Mouse (Mus musculus) liver, postnatal 0 days (tissue): ENCODE measurements around the gene Gpr176. TPM values are rescaled to one million over a fixed set of nuclear protein-coding genes. Genes with fewer than 3 reads are reported as not detected.

Experiments
- ATAC-seq: fragments of 200-750 bp; cut with Nextera tagmentation; 2 replicates; pipeline ENCODE4 v1.8.0; 2017; ENCODE audit warnings: mild to moderate bottlenecking, moderate library complexity
- DNase-seq: peaks from one replicate; pipeline ENCODE4 v3.0.0-alpha.2; 2016
- H3K27ac ChIP-seq: fragments of 300-500 bp; sonication (generic); 2 replicates; pipeline ENCODE4 v1.5.1; 2014; ENCODE audit warnings: antibody characterized with exemption, moderate library complexity, mild to moderate bottlenecking, low read depth
- H3K27me3 ChIP-seq: fragments of 300-500 bp; sonication (generic); 2 replicates; pipeline ENCODE4 v1.6.1; 2014; ENCODE audit warnings: low read length, control low read depth, mixed read lengths; ENCODE audit not compliant: insufficient read depth
- H3K36me3 ChIP-seq: fragments of 300-500 bp; sonication (generic); replicated peaks from 2 replicates; pipeline ENCODE4 v1.6.1; 2014; ENCODE audit warnings: mild to moderate bottlenecking, control low read depth, low read length, moderate library complexity, mixed read lengths; ENCODE audit not compliant: insufficient read depth
- H3K4me1 ChIP-seq: fragments of 300-500 bp; sonication (generic); 2 replicates; pipeline ENCODE4 v1.6.1; 2014; ENCODE audit warnings: antibody characterized with exemption, mild to moderate bottlenecking, control low read depth; ENCODE audit not compliant: insufficient read depth
- H3K4me2 ChIP-seq: fragments of 300-500 bp; sonication (generic); 2 replicates; pipeline ENCODE4 v1.6.1; 2014; ENCODE audit warnings: low read depth, mild to moderate bottlenecking, low read length, moderate library complexity, mixed read lengths
- H3K4me3 ChIP-seq: fragments of 300-500 bp; sonication (generic); 2 replicates; pipeline ENCODE4 v1.5.1; 2014; ENCODE audit warnings: low read depth, low read length
- H3K9ac ChIP-seq: fragments of 300-500 bp; sonication (generic); replicated peaks from 2 replicates; pipeline ENCODE4 v1.6.1; 2014; ENCODE audit warnings: mild to moderate bottlenecking, moderate library complexity
- H3K9me3 ChIP-seq: fragments of 300-500 bp; sonication (generic); 2 replicates; pipeline ENCODE4 v1.6.1; 2016; ENCODE audit warnings: mild to moderate bottlenecking, control low read depth, low read length, mixed read lengths
- CTCF ChIP-seq: sonication (generic); IDR thresholded peaks from 2 replicates; pipeline ENCODE4 v1.5.1; 2016; ENCODE audit warnings: antibody characterized with exemption, low read depth
- EP300 ChIP-seq: IDR thresholded peaks from 2 replicates; pipeline ENCODE4 v1.6.1; 2016; ENCODE audit warnings: antibody characterized with exemption, low read depth, mild to moderate bottlenecking
- WGBS: fragments of 180-500 bp; shearing (Covaris S2); extraction: QIAGEN DNeasy Blood & Tissue Kit; methylation state at CpG from one replicate; pipeline ENCODE4 v1.1.7; 2014; ENCODE audit not compliant: insufficient replicate concordance; 5-methylcytosine and 5-hydroxymethylcytosine counted together
- polyA plus RNA-seq: library from polyadenylated mRNA; unstranded; fragments of >200 nt; fragmentation: Nextera tagmentation; extraction: Ambion mirVana; gene quantifications from 2 replicates; pipeline ENCODE4 v1.2.1, GENCODE M21; 2015

Gpr176 gene
- polyA plus RNA-seq, 1 experiment from 2014 or later = 0.05 TPM

- Histone ChIP-seq H3K9me3 (no peaks in the 10 kb centered on the region), H3K27me3 (no peaks in the 10 kb centered on the region), H3K27ac (no peak overlapping the region), H3K36me3 (no peaks in the 10 kb centered on the region), H3K4me3 (no peak overlapping the region), H3K4me1 (no peaks in the 10 kb centered on the region), H3K4me2 (no peak overlapping the region), H3K9ac (no peak overlapping the region)
- ATAC-seq (no peak), DNase-seq (no peak)
- 81% methylated on average over 9 of the region's 9 CpGs for WGBS
- no peak for TF ChIP-seq EP300
- no peak for TF ChIP-seq CTCF
Measured at GRCm38 (mm10) chr2:118288326-118289065, 84.7 kb downstream of the Gpr176 start.

- Histone ChIP-seq H3K9me3 (no peaks in the 10 kb centered on the region), H3K9ac (no peak overlapping the region), H3K36me3 (no peaks in the 10 kb centered on the region), H3K27ac (no peak overlapping the region), H3K4me1 (no peaks in the 10 kb centered on the region), H3K27me3 (no peaks in the 10 kb centered on the region), H3K4me3 (no peak overlapping the region), H3K4me2 (no peak overlapping the region)
- ATAC-seq (no peak), DNase-seq (no peak)
- WGBS = 73% methylated on average over 4 of the region's 4 CpGs
- TF ChIP-seq EP300 = no peak
- TF ChIP-seq CTCF = no peak
Measured at GRCm38 (mm10) chr2:118287678-118288077, 85.5 kb downstream of the Gpr176 start.

GRCm38 (mm10) chr2:118282467-118282866 lies 90.8 kb downstream of the Gpr176 start:
- DNase-seq (no peak), ATAC-seq (no peak)
- H3K4me1 ChIP-seq = no peaks in the 10 kb centered on the region
- no peaks in the 10 kb centered on the region for H3K9me3 ChIP-seq
- TF ChIP-seq EP300 (no peak), CTCF (no peak)
- H3K4me3 ChIP-seq = no peak overlapping the region
- no peak overlapping the region for H3K4me2 ChIP-seq
- WGBS = 75% methylated on average over 3 of the region's 3 CpGs
- no peak overlapping the region for H3K27ac ChIP-seq
- H3K36me3 ChIP-seq = no peaks in the 10 kb centered on the region
- no peaks in the 10 kb centered on the region for H3K27me3 ChIP-seq
- H3K9ac ChIP-seq = no peak overlapping the region

- ATAC-seq = no peak
- DNase-seq = no peak
Measured at GRCm38 (mm10) chr2:118278249-118278648, 95.0 kb downstream of the Gpr176 start.

GRCm38 (mm10) chr2:118271606-118272005 lies 101.6 kb downstream of the Gpr176 start:
- Histone ChIP-seq H3K4me2 (no peak overlapping the region), H3K4me3 (no peak overlapping the region), H3K4me1 (0 out of 2 replicates have a peak, but pooled peaks cover 5% of the 10 kb centered on the region), H3K36me3 (no peaks in the 10 kb centered on the region), H3K9ac (no peak overlapping the region), H3K27me3 (no peaks in the 10 kb centered on the region), H3K27ac (no peak overlapping the region), H3K9me3 (no peaks in the 10 kb centered on the region)
- DNase-seq = no peak
- ATAC-seq = no peak
- 85% methylated on average over 10 of the region's 10 CpGs for WGBS
- no peak for TF ChIP-seq EP300
- no peak for TF ChIP-seq CTCF

More at GRCm38 (mm10) chr2:118278249-118278648, 95.0 kb downstream of the Gpr176 start:
- Histone ChIP-seq H3K4me2 (no peak overlapping the region), H3K9ac (no peak overlapping the region), H3K9me3 (no peaks in the 10 kb centered on the region), H3K27ac (no peak overlapping the region), H3K4me1 (no peaks in the 10 kb centered on the region), H3K27me3 (no peaks in the 10 kb centered on the region), H3K4me3 (no peak overlapping the region), H3K36me3 (no peaks in the 10 kb centered on the region)
- TF ChIP-seq CTCF (no peak), EP300 (no peak)
- WGBS = 73% methylated on average over 8 of the region's 8 CpGs

- Histone ChIP-seq H3K4me3 (no peak overlapping the region), H3K4me1 (0 out of 2 replicates have a peak, but pooled peaks cover 6% of the 10 kb centered on the region), H3K27me3 (no peaks in the 10 kb centered on the region), H3K36me3 (no peaks in the 10 kb centered on the region), H3K27ac (no peak overlapping the region), H3K9me3 (no peaks in the 10 kb centered on the region), H3K4me2 (no peak overlapping the region), H3K9ac (no peak overlapping the region)
- 85% methylated on average over 14 of the region's 14 CpGs for WGBS
- DNase-seq (no peak), ATAC-seq (no peak)
- TF ChIP-seq EP300 (no peak), CTCF (no peak)
Measured at GRCm38 (mm10) chr2:118270213-118270612, 103.0 kb downstream of the Gpr176 start.

GRCm38 (mm10) chr2:118263914-118264201 lies 109.4 kb downstream of the Gpr176 start:
- Histone ChIP-seq H3K9ac (no peak overlapping the region), H3K9me3 (no peaks in the 10 kb centered on the region), H3K4me1 (0 out of 2 replicates have a peak, but pooled peaks cover 6% of the 10 kb centered on the region), H3K36me3 (no peaks in the 10 kb centered on the region), H3K27me3 (no peaks in the 10 kb centered on the region), H3K4me2 (no peak overlapping the region), H3K4me3 (no peak overlapping the region), H3K27ac (peak overlapping the region; percentile 48; the same call in 1 of the 2 replicates)
- no peak for DNase-seq
- ATAC-seq = peak; percentile 19; the same call in 1 of the 2 replicates
- TF ChIP-seq EP300 (no peak), CTCF (no peak)
- 15% methylated on average over 2 of the region's 2 CpGs for WGBS
